Mouse (Mus musculus): Measurements from ENCODE around the gene Klhl9. TPM values are rescaled to one million over a fixed set of nuclear protein-coding genes. Genes with fewer than 3 reads are reported as not detected.

The Klhl9 gene
- polyA plus RNA-seq, 1 experiment, result 5.4 TPM

DNA sequence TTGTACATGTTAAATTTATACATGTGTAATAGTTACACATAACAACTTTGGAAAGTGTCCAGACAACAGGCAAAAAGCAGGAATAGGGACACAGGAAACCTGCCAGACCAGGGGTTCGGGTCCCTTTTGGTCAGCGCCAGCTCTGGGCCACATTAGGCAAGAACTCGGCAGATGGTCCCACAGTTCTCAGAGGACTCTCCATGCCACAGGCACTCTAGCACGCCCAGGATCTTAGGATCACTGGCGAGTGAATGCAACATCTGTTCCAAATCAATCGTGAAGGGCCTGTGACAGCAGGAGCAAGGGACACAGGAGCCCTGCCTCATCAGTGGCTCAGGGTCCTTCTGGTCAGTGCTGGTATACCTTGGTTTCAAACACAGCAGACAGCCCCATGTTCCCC is 27.7 kb upstream of the Klhl9 start:
- Histone ChIP-seq H3K27ac (ENCODE audit: control insufficient read depth, insufficient read depth, low read depth, low read length) (no peak overlapping the region), H3K4me3 (ENCODE audit: control insufficient read depth, low read depth, low read length) (no peak overlapping the region), H3K4me1 (ENCODE audit: control insufficient read depth, insufficient read depth, low read length) (no peaks in the 10 kb centered on the region), H3K27me3 (ENCODE audit: control insufficient read depth, insufficient read depth, low read length) (no peaks in the 10 kb centered on the region), H3K36me3 (ENCODE audit: control insufficient read depth, insufficient read depth, low read length) (no peaks in the 10 kb centered on the region)
- TF ChIP-seq CTCF (IDR thresholded peaks at IDR 0.05; ENCODE audit: control insufficient read depth, insufficient read depth, insufficient replicate concordance, low read depth, low read length), result no peak
- TF ChIP-seq POLR2A (IDR thresholded peaks at IDR 0.05; ENCODE audit: control insufficient read depth, low read depth, low read length), result no peak

DNA sequence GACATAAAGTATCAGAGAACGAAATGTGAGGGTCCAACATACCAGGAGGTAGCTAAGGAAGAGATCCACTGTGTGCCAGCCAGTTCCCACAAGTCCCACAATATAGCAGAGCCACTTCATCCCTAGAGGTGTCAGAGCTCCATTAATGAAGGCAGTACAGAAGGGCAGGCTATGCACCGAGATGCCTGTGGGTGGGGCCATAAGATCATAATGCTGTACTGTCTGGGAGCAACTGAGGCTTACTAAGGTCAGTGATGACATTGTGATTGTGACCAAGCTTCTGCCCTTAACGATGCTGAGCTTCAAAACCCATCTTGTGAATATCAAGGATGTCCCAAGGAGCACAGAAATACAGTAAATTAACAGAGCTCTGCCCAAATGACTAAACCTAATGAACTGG is 21.9 kb upstream of the Klhl9 start:
- Histone ChIP-seq H3K27ac (ENCODE audit: control insufficient read depth, insufficient read depth, low read depth, low read length) (no peak overlapping the region), H3K36me3 (ENCODE audit: control insufficient read depth, insufficient read depth, low read length) (no peaks in the 10 kb centered on the region), H3K27me3 (ENCODE audit: control insufficient read depth, insufficient read depth, low read length) (no peaks in the 10 kb centered on the region), H3K4me1 (ENCODE audit: control insufficient read depth, insufficient read depth, low read length) (no peaks in the 10 kb centered on the region), H3K4me3 (ENCODE audit: control insufficient read depth, low read depth, low read length) (peak overlapping the region; percentile 68)
- TF ChIP-seq POLR2A (IDR thresholded peaks at IDR 0.05; ENCODE audit: control insufficient read depth, low read depth, low read length), result no peak
- no peak for TF ChIP-seq CTCF (IDR thresholded peaks at IDR 0.05; ENCODE audit: control insufficient read depth, insufficient read depth, insufficient replicate concordance, low read depth, low read length)

DNA sequence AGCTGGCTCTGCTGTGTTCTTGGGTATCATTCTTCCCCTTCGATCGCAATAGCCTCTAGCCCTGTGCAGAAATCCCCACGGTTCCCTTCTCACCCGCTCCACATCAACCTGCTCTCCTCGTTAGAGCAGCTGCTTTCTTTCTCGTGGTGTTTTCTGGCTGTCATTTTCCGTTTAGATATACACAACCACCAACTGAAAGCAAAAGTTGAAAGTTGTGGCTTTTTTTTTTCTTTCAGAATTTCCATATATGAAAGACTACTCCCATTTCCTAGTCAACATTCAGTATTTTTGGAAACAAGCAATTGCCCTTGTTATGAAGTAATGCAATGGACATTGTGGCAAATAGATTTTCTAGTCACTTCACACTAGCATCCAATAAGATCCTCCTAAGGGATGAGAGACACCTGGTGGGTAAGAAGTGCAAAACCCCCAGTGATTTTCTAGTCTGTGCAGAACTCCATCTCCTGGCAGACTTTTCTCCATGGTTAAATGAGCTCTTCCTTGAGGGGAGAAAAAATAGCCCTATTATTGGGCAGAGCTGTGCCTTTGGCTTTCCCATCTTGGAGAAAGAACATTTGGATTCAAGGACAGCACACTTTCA is 20.6 kb upstream of the Klhl9 start:
- Histone ChIP-seq H3K27me3 (ENCODE audit: control insufficient read depth, insufficient read depth, low read length) (no peaks in the 10 kb centered on the region), H3K27ac (ENCODE audit: control insufficient read depth, insufficient read depth, low read depth, low read length) (no peak overlapping the region), H3K4me1 (ENCODE audit: control insufficient read depth, insufficient read depth, low read length) (no peaks in the 10 kb centered on the region), H3K4me3 (ENCODE audit: control insufficient read depth, low read depth, low read length) (peak overlapping the region; percentile 72), H3K36me3 (ENCODE audit: control insufficient read depth, insufficient read depth, low read length) (no peaks in the 10 kb centered on the region)
- no peak for TF ChIP-seq CTCF (IDR thresholded peaks at IDR 0.05; ENCODE audit: control insufficient read depth, insufficient read depth, insufficient replicate concordance, low read depth, low read length)
- no peak for TF ChIP-seq POLR2A (IDR thresholded peaks at IDR 0.05; ENCODE audit: control insufficient read depth, low read depth, low read length)

DNA sequence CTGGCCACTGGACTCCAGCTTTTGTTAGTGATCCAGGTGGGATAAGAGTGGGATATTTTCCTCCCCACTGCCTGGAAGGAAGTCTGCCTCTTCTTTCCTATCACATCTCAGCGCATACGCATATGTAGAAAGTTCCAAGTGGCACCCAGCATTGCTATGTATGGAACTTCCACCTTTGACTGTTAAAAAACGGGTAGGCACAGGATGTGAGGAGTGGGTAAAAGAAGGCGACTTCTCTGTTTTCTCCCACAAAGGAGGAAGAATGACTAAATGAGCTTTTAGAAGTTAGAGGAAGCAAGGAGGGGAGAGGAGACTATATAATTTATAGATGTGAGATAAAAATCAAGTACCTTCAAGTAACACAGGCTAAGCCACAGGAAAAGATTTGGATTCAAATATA is 19.2 kb upstream of the Klhl9 start:
- no peaks in the 10 kb centered on the region for H3K27me3 ChIP-seq (ENCODE audit: control insufficient read depth, insufficient read depth, low read length)
- H3K4me1 ChIP-seq (ENCODE audit: control insufficient read depth, insufficient read depth, low read length), result no peaks in the 10 kb centered on the region
- H3K27ac ChIP-seq (ENCODE audit: control insufficient read depth, insufficient read depth, low read depth, low read length), result no peak overlapping the region
- no peak for TF ChIP-seq POLR2A (IDR thresholded peaks at IDR 0.05; ENCODE audit: control insufficient read depth, low read depth, low read length)
- no peak for TF ChIP-seq CTCF (IDR thresholded peaks at IDR 0.05; ENCODE audit: control insufficient read depth, insufficient read depth, insufficient replicate concordance, low read depth, low read length)
- H3K4me3 ChIP-seq (ENCODE audit: control insufficient read depth, low read depth, low read length), result no peak overlapping the region
- H3K36me3 ChIP-seq (ENCODE audit: control insufficient read depth, insufficient read depth, low read length), result no peaks in the 10 kb centered on the region

DNA sequence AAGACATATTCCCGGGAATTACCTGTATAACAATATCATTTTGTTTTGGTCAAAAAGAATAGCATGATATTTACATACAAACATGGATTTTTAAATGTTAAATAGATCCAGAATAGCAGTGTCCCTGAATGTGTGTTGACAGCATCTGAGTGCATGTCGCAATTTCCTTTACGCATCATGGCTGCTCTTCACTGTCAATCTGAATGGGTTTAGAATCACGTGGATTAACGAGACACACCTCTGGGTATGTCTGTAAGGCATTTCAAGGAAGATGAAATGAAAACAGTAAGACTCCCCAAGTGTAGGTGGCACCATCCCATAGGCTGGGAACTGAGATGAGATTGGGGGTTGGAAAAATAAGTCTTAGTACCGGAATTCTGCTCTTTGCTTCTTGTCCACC is 16.8 kb upstream of the Klhl9 start:
- Histone ChIP-seq H3K27me3 (ENCODE audit: control insufficient read depth, insufficient read depth, low read length) (no peaks in the 10 kb centered on the region), H3K4me1 (ENCODE audit: control insufficient read depth, insufficient read depth, low read length) (no peaks in the 10 kb centered on the region), H3K4me3 (ENCODE audit: control insufficient read depth, low read depth, low read length) (no peak overlapping the region), H3K27ac (ENCODE audit: control insufficient read depth, insufficient read depth, low read depth, low read length) (no peak overlapping the region), H3K36me3 (ENCODE audit: control insufficient read depth, insufficient read depth, low read length) (no peaks in the 10 kb centered on the region)
- TF ChIP-seq POLR2A (IDR thresholded peaks at IDR 0.05; ENCODE audit: control insufficient read depth, low read depth, low read length), result no peak
- TF ChIP-seq CTCF (IDR thresholded peaks at IDR 0.05; ENCODE audit: control insufficient read depth, insufficient read depth, insufficient replicate concordance, low read depth, low read length), result no peak

DNA sequence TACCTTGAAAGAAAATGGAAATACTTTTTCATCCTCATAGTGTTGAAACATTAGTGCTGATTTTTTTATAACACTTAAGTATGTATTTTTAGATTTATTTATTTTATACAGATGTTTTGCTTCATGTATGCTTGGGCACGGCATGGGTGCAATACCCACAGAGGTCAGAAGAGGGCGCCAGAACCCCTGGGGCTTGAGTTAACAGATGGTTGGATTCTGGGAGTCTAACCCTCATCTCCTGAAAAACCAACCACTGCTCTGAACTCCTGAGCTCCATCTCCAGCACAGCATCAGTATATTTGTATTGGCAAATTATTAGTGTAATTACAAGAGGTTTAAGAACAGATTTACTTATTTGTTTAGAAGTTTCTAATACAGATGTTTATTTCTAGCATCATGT is 16.2 kb upstream of the Klhl9 start:
- H3K27me3 ChIP-seq (ENCODE audit: control insufficient read depth, insufficient read depth, low read length), result no peaks in the 10 kb centered on the region
- H3K36me3 ChIP-seq (ENCODE audit: control insufficient read depth, insufficient read depth, low read length), result no peaks in the 10 kb centered on the region
- no peak overlapping the region for H3K27ac ChIP-seq (ENCODE audit: control insufficient read depth, insufficient read depth, low read depth, low read length)
- TF ChIP-seq CTCF (IDR thresholded peaks at IDR 0.05; ENCODE audit: control insufficient read depth, insufficient read depth, insufficient replicate concordance, low read depth, low read length), result peak; percentile 79; the same call in 1 of the 2 replicates
- no peak for TF ChIP-seq POLR2A (IDR thresholded peaks at IDR 0.05; ENCODE audit: control insufficient read depth, low read depth, low read length)
- no peaks in the 10 kb centered on the region for H3K4me1 ChIP-seq (ENCODE audit: control insufficient read depth, insufficient read depth, low read length)
- H3K4me3 ChIP-seq (ENCODE audit: control insufficient read depth, low read depth, low read length), result no peak overlapping the region

DNA sequence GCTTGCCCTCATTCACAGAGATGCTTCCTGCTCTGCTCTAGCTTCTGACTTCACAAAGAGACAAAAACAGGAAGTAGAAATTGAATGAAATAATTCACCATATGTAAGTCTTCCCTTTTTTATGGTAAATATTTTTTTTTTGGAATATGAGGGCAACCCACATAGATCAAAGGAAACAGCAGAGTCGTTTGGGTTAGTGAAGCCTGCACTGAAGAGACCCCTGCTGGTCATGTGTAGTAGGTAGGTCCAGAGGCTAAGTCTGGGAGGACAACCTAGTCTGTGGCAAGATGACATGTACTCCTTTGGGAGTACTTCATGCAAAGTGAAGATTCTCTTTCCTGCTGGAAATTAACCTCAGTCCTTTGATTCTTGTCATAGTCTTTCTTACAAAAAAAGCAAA is 5.1 kb upstream of the Klhl9 start:
- no peaks in the 10 kb centered on the region; the same call in 1 of the 2 replicates for H3K4me1 ChIP-seq (ENCODE audit: control insufficient read depth, insufficient read depth, low read length)
- no peak for TF ChIP-seq POLR2A (IDR thresholded peaks at IDR 0.05; ENCODE audit: control insufficient read depth, low read depth, low read length)
- no peak; the same call in 1 of the 2 replicates for TF ChIP-seq CTCF (IDR thresholded peaks at IDR 0.05; ENCODE audit: control insufficient read depth, insufficient read depth, insufficient replicate concordance, low read depth, low read length)
- H3K36me3 ChIP-seq (ENCODE audit: control insufficient read depth, insufficient read depth, low read length), result no peaks in the 10 kb centered on the region
- H3K4me3 ChIP-seq (ENCODE audit: control insufficient read depth, low read depth, low read length), result no peak overlapping the region
- no peaks in the 10 kb centered on the region for H3K27me3 ChIP-seq (ENCODE audit: control insufficient read depth, insufficient read depth, low read length)
- no peak overlapping the region for H3K27ac ChIP-seq (ENCODE audit: control insufficient read depth, insufficient read depth, low read depth, low read length)

All from testis, adult 2 months (tissue).